Mouse (Mus musculus) spleen, adult 2 months (tissue): Measurements from ENCODE around the gene Brip1.

Source experiments
- CTCF ChIP-seq: fragments of 200-500 bp; IDR thresholded peaks from 2 replicates; pipeline ENCODE4 v1.5.1; 2011; ENCODE audit warnings: mild to moderate bottlenecking, inconsistent platforms; ENCODE audit not compliant: insufficient read depth, insufficient read length, insufficient replicate concordance; ENCODE audit errors: extremely low read depth
- POLR2A ChIP-seq: fragments of 200-500 bp; IDR thresholded peaks from 2 replicates; pipeline ENCODE4 v1.6.1; 2011; ENCODE audit warnings: low read depth, low read length, inconsistent platforms

DNA sequence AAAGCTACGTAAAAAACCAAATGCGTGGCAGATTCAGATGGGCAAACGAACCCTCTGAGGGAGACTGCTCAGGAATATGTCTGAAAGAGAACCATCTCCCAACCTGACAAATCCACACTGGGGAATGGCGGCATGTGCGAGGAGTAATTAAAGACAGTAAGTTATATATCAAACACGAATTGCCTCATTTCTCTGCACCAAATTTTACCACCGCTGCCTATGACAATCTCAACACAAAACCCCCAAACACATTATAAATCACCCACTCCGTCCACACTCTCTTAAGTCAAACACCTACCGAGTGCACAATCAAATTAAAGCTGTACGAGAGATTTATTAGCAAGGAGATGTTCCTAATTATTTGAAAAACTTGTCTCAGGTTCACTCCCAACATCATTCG lies 184.8 kb downstream of the Brip1 start:
- no peak for TF ChIP-seq CTCF
- TF ChIP-seq POLR2A, result no peak
